Mouse (Mus musculus) neural tube, embryonic 11.5 days (tissue): ENCODE measurements around the gene Reck. TPM values are rescaled to one million over a fixed set of nuclear protein-coding genes. Genes with fewer than 3 reads are reported as not detected.
A peak's percentile ranks its signal among the peaks of the same experiment; 100 is the strongest.

Source experiments
- ATAC-seq: fragments of 200-750 bp; cut with Nextera tagmentation; 2 replicates; pipeline ENCODE4 v1.8.0; 2017; ENCODE audit warnings: moderate number of reproducible peaks, mild to moderate bottlenecking, moderate TSS enrichment, moderate library complexity; ENCODE audit not compliant: insufficient read depth, low FRiP score, low TSS enrichment
- DNase-seq: peaks from one replicate; pipeline ENCODE4 v3.0.0-alpha.2; 2015; ENCODE audit warnings: low spot score
- H3K27ac ChIP-seq: fragments of 300-500 bp; sonication (generic); 2 replicates; pipeline ENCODE4 v1.5.1; 2014; ENCODE audit warnings: low read depth, mild to moderate bottlenecking, low read length
- H3K27me3 ChIP-seq: fragments of 300-500 bp; sonication (generic); 2 replicates; pipeline ENCODE4 v1.6.1; 2014; ENCODE audit warnings: mild to moderate bottlenecking, low read length, mixed read lengths; ENCODE audit not compliant: control insufficient read depth, insufficient read depth
- H3K36me3 ChIP-seq: fragments of 300-500 bp; sonication (generic); 2 replicates; pipeline ENCODE4 v1.6.1; 2014; ENCODE audit warnings: mild to moderate bottlenecking, low read length, moderate library complexity, mixed read lengths; ENCODE audit not compliant: control insufficient read depth, insufficient read depth
- H3K4me1 ChIP-seq: fragments of 300-500 bp; sonication (generic); 2 replicates; pipeline ENCODE4 v1.6.1; 2014; ENCODE audit warnings: low read length, mixed read lengths; ENCODE audit not compliant: control insufficient read depth, insufficient read depth
- H3K4me2 ChIP-seq: fragments of 300-500 bp; sonication (generic); 2 replicates; pipeline ENCODE4 v1.6.1; 2014; ENCODE audit warnings: low read depth, mild to moderate bottlenecking, moderate library complexity
- H3K4me3 ChIP-seq: fragments of 300-500 bp; sonication (generic); 2 replicates; pipeline ENCODE4 v1.5.1; 2014; ENCODE audit warnings: low read depth, low read length
- H3K9ac ChIP-seq: fragments of 300-500 bp; sonication (generic); 2 replicates; pipeline ENCODE4 v1.6.1; 2014; ENCODE audit warnings: mild to moderate bottlenecking, low read length
- H3K9me3 ChIP-seq: fragments of 300-500 bp; sonication (generic); 2 replicates; pipeline ENCODE4 v1.6.1; 2016; ENCODE audit warnings: low read length; ENCODE audit not compliant: control insufficient read depth
- WGBS: fragments of 180-500 bp; shearing (Covaris S2); extraction: QIAGEN DNeasy Blood & Tissue Kit; methylation state at CpG from one replicate; pipeline ENCODE4 v1.1.7; 2014; 5-methylcytosine and 5-hydroxymethylcytosine counted together
- polyA plus RNA-seq: library from polyadenylated mRNA; unstranded; fragments of >200 nt; fragmentation: Nextera tagmentation; extraction: Ambion mirVana; gene quantifications from 2 replicates; pipeline ENCODE4 v1.2.1, GENCODE M21; 2014

Gene Reck
- polyA plus RNA-seq, 1 experiment from 2014 or later: 15.9 TPM

GRCm38 (mm10) chr4:43979746-43980145, 104.4 kb downstream of the Reck start:
- ATAC-seq (no peak), DNase-seq (no peak)
- no peak overlapping the region for H3K4me3 ChIP-seq
- H3K27ac ChIP-seq: no peak overlapping the region
- no peaks in the 10 kb centered on the region for H3K27me3 ChIP-seq
- H3K9me3 ChIP-seq: no peaks in the 10 kb centered on the region
- H3K4me2 ChIP-seq: no peak overlapping the region
- H3K9ac ChIP-seq: no peak overlapping the region
- no peaks in the 10 kb centered on the region for H3K36me3 ChIP-seq
- WGBS: 89% methylated on average over 3 of the region's 3 CpGs
- H3K4me1 ChIP-seq: peaks cover 3% of the 10 kb centered on the region; the same call in 1 of the 2 replicates

GRCm38 (mm10) chr4:43980236-43980635, 104.9 kb downstream of the Reck start:
- no peaks in the 10 kb centered on the region for H3K9me3 ChIP-seq
- no peak overlapping the region for H3K4me3 ChIP-seq
- no peak for ATAC-seq
- no peaks in the 10 kb centered on the region for H3K36me3 ChIP-seq
- no peaks in the 10 kb centered on the region for H3K27me3 ChIP-seq
- no peak overlapping the region for H3K9ac ChIP-seq
- WGBS: 86% methylated on average over 4 of the region's 4 CpGs
- no peak for DNase-seq
- H3K4me1 ChIP-seq: peaks cover 3% of the 10 kb centered on the region; the same call in 1 of the 2 replicates
- H3K4me2 ChIP-seq: no peak overlapping the region
- H3K27ac ChIP-seq: no peak overlapping the region

- Histone ChIP-seq H3K27me3 (no peaks in the 10 kb centered on the region), H3K36me3 (no peaks in the 10 kb centered on the region), H3K4me1 (peaks cover 3% of the 10 kb centered on the region; the same call in 1 of the 2 replicates), H3K4me2 (no peak overlapping the region), H3K27ac (no peak overlapping the region), H3K4me3 (no peak overlapping the region), H3K9me3 (no peaks in the 10 kb centered on the region), H3K9ac (no peak overlapping the region)
- 96% methylated on average over 6 of the region's 6 CpGs for WGBS
- no peak for DNase-seq
- ATAC-seq: no peak
Observed at GRCm38 (mm10) chr4:43980846-43981245, 105.5 kb downstream of the Reck start.

GRCm38 (mm10) chr4:43981251-43981650, 105.9 kb downstream of the Reck start:
- H3K27me3 ChIP-seq: no peaks in the 10 kb centered on the region
- H3K4me3 ChIP-seq: no peak overlapping the region
- WGBS: 92% methylated on average over 7 of the region's 7 CpGs
- H3K9me3 ChIP-seq: no peaks in the 10 kb centered on the region
- no peak overlapping the region for H3K4me2 ChIP-seq
- H3K4me1 ChIP-seq: peaks cover 3% of the 10 kb centered on the region; the same call in 1 of the 2 replicates
- H3K36me3 ChIP-seq: no peaks in the 10 kb centered on the region
- H3K27ac ChIP-seq: no peak overlapping the region
- no peak for ATAC-seq
- DNase-seq: no peak
- H3K9ac ChIP-seq: no peak overlapping the region

GRCm38 (mm10) chr4:43982053-43982732, 106.9 kb downstream of the Reck start:
- 0 out of 2 replicates have a peak overlapping the region, but pooled peaks have one; percentile 17 for H3K4me3 ChIP-seq
- peaks cover 3% of the 10 kb centered on the region; the same call in 1 of the 2 replicates for H3K4me1 ChIP-seq
- H3K36me3 ChIP-seq: no peaks in the 10 kb centered on the region
- ATAC-seq (peak; percentile 93), DNase-seq (peak; percentile 95)
- H3K9ac ChIP-seq: peak overlapping the region; percentile 58
- H3K9me3 ChIP-seq: no peaks in the 10 kb centered on the region
- no peaks in the 10 kb centered on the region for H3K27me3 ChIP-seq
- H3K27ac ChIP-seq: peak overlapping the region; percentile 21; the same call in 1 of the 2 replicates
- peak overlapping the region; percentile 52 for H3K4me2 ChIP-seq
- WGBS: 4% methylated on average over 24 of the region's 24 CpGs

GRCm38 (mm10) chr4:43983181-43983580, 107.9 kb downstream of the Reck start, which contains the start of gene Ccin:
TSS of gene Ccin (plus strand) at chr4:43983483.
- H3K4me2 ChIP-seq: peak within 1 kb of the TSS; percentile 52
- H3K4me1 ChIP-seq: peaks cover 3% of the 10 kb centered on the region; the same call in 1 of the 2 replicates
- no peaks in the 10 kb centered on the region for H3K9me3 ChIP-seq
- 81% methylated on average over 11 of the region's 11 CpGs for WGBS
- no peaks in the 10 kb centered on the region for H3K36me3 ChIP-seq
- DNase-seq (no peak), ATAC-seq (no peak)
- H3K27me3 ChIP-seq: no peaks in the 10 kb centered on the region
- peak within 1 kb of the TSS; percentile 58 for H3K9ac ChIP-seq
- no peak within 1 kb of the TSS for H3K27ac ChIP-seq
- 0 out of 2 replicates have a peak within 1 kb of the TSS, but pooled peaks have one; percentile 17 for H3K4me3 ChIP-seq

GRCm38 (mm10) chr4:43983756-43984155, 108.4 kb downstream of the Reck start:
- Histone ChIP-seq H3K27ac (no peak overlapping the region), H3K27me3 (no peaks in the 10 kb centered on the region), H3K9me3 (no peaks in the 10 kb centered on the region), H3K4me3 (no peak overlapping the region), H3K4me2 (no peak overlapping the region), H3K4me1 (no peaks in the 10 kb centered on the region), H3K36me3 (no peaks in the 10 kb centered on the region), H3K9ac (no peak overlapping the region)
- 92% methylated on average over 22 of the region's 22 CpGs for WGBS
- DNase-seq: no peak
- ATAC-seq: no peak

GRCm38 (mm10) chr4:43984326-43984725, 109.0 kb downstream of the Reck start:
- ATAC-seq (no peak), DNase-seq (no peak)
- Histone ChIP-seq H3K36me3 (no peaks in the 10 kb centered on the region), H3K27ac (no peak overlapping the region), H3K4me2 (no peak overlapping the region), H3K9ac (no peak overlapping the region), H3K4me3 (no peak overlapping the region), H3K27me3 (no peaks in the 10 kb centered on the region), H3K9me3 (no peaks in the 10 kb centered on the region), H3K4me1 (no peaks in the 10 kb centered on the region)
- WGBS: 93% methylated on average over 19 of the region's 19 CpGs

GRCm38 (mm10) chr4:43988976-43989375, 113.6 kb downstream of the Reck start:
- H3K4me2 ChIP-seq: no peak overlapping the region
- no peaks in the 10 kb centered on the region for H3K27me3 ChIP-seq
- no peak for ATAC-seq
- DNase-seq: no peak
- H3K9ac ChIP-seq: no peak overlapping the region
- no peak overlapping the region for H3K27ac ChIP-seq
- 84% methylated on average over 3 of the region's 3 CpGs for WGBS
- H3K36me3 ChIP-seq: no peaks in the 10 kb centered on the region
- no peak overlapping the region for H3K4me3 ChIP-seq
- H3K4me1 ChIP-seq: no peaks in the 10 kb centered on the region
- H3K9me3 ChIP-seq: no peaks in the 10 kb centered on the region
